Mouse (Mus musculus) cerebellum, adult 18-20 months (tissue): ENCODE data around the gene Hk1.

ENCODE experiments used
- DNase-seq, 2 experiments: peaks; one replicate each; pipeline ENCODE4 v3.0.0; 2021

Hk1 gene

DNA sequence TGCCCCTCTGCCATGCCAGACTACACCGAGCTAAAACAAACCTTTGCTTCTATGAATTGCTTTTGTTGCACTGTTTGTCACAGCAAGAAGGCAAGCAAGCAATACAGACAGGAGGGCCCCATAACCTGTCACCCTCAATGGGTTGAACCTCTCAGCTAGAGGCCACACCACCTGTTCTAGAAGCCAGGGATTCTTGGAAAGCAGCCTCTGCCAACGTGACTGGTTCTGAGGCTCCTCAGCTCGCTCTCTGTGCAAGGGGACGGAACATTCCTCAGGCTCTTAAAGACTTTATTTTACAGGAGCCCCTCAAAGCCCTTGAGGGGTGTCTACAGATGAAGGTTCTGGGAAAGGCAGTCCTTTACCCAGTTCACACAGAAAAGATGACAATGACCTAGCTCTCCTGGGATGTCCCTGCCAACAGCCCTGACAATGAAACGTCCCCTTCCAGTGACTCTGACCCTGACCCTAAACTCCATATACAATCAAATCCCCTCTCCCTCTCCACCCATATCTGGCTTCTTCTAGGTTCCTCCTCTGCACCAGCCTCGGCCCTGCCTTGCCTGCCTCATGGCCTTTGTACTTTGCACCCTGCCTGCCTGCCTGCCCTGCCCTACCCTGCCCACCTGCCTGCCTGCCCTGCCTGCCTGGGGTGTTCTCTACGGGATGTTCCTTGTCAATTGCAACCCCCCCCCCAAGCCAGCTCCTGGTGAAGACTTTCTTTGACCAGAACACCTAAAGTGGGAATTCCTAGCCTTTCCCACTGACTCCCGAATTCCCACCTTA lies 158.8 kb downstream of the Hk1 start:
- DNase-seq, result no peak
